Mouse (Mus musculus): ENCODE measurements around the gene Hist1h1a. TPM values are rescaled to one million over a fixed set of nuclear protein-coding genes. Genes with fewer than 3 reads are reported as not detected.

Hist1h1a gene
- total and polyA plus RNA-seq, 3 experiments: 2.4 to 1,163 (median 30.9) TPM

- Histone ChIP-seq H3K4me1 (ENCODE audit: control insufficient read depth in 1 of 2, insufficient read depth in 2 of 2) (peaks cover 3 to 38% of the 10 kb centered on the region in 2 experiments; a peak in 3 of 4 replicates), H3K4me2 (ENCODE audit: insufficient read depth, low read depth, poor library complexity, severe bottlenecking) (peak overlapping the region; percentile 74; the same call in 1 of the 2 replicates), H3K9me3 (replicated peaks; ENCODE audit: low read length) (no peaks in the 10 kb centered on the region), H3K36me3 (replicated peaks in 1 of 2; ENCODE audit: control insufficient read depth in 1 of 2, insufficient read depth in 1 of 2, low read length in 1 of 2) (no peaks in the 10 kb centered on the region), H3K27me3 (replicated peaks) (no peaks in the 10 kb centered on the region), H3K9ac (ENCODE audit: insufficient read depth, low read depth) (peak overlapping the region; percentile 74; the same call in 1 of the 2 replicates), H3K79me2 (replicated peaks; ENCODE audit: control insufficient read depth, extremely low read depth, insufficient read depth, poor library complexity, severe bottlenecking) (no peaks in the 10 kb centered on the region), H3K27ac (ENCODE audit: insufficient read depth, low read depth) (peak overlapping the region; percentile 85), H3K4me3 (replicated peaks in 1 of 3; ENCODE audit: low read depth in 2 of 3, low read length in 2 of 3, poor library complexity in 1 of 3) (peak overlapping the region; percentile 13 to 47 (median 33))
- dilution Hi-C loops (cut with MboI; ENCODE audit: extremely low pct_ligation_motif_present, extremely low pct_unique_long_range_greater_than_20kb, low sequenced_read_pairs) (loop anchor here (10.0 kb wide), 1 partner anchor 50 kb away; the partner anchor contains the start of genes Hist1h1t and Hist1h4c), in situ Hi-C loops (cut with MboI; ENCODE audit: low pct_ligation_motif_present, low pct_unique_long_range_greater_than_20kb, low sequenced_read_pairs) (no loop called here)
- no peak for DNase-seq (ENCODE audit: extremely low read depth)
- TF ChIP-seq POLR2AphosphoS2 (IDR thresholded peaks at IDR 0.05; ENCODE audit: low read depth, low read length) (peak; percentile 100), CHD1 (IDR thresholded peaks at IDR 0.05; ENCODE audit: low read depth, low read length) (peak; percentile 95), MAFK (IDR thresholded peaks at IDR 0.05; ENCODE audit: insufficient replicate concordance, low read length) (peak; percentile 41; the same call in 1 of the 2 replicates), GABPA (IDR thresholded peaks at IDR 0.05; ENCODE audit: insufficient replicate concordance, low read depth, low read length) (no peak), MEF2A (IDR thresholded peaks at IDR 0.05; ENCODE audit: borderline replicate concordance, low read depth, low read length) (0 out of 2 replicates have a peak, but pooled peaks have one; percentile 11), MAX (IDR thresholded peaks at IDR 0.05; ENCODE audit: low read length) (no peak), HCFC1 (IDR thresholded peaks at IDR 0.05; ENCODE audit: low read depth, low read length) (peak; percentile 39; the same call in 1 of the 2 replicates), BHLHE40 (IDR thresholded peaks at IDR 0.05; ENCODE audit: low read depth, low read length) (no peak), SIN3A (IDR thresholded peaks at IDR 0.05; ENCODE audit: low read length) (peak; percentile 84; the same call in 1 of the 2 replicates), E2F4 (IDR thresholded peaks at IDR 0.05; ENCODE audit: insufficient replicate concordance, low read depth, low read length) (0 out of 2 replicates have a peak, but pooled peaks have one; percentile 3), MYC (IDR thresholded peaks at IDR 0.05; ENCODE audit: low read depth, low read length) (no peak; the same call in 1 of the 2 replicates), ETS1 (conservative IDR thresholded peaks at IDR 0.05; ENCODE audit: low read depth, low read length) (peak; percentile 49; the same call in 1 of the 2 replicates), ZC3H11A (IDR thresholded peaks at IDR 0.05; ENCODE audit: low read depth, low read length) (no peak), CHD2 (IDR thresholded peaks at IDR 0.05; ENCODE audit: low read length) (peak; percentile 79), MXI1 (IDR thresholded peaks at IDR 0.05; ENCODE audit: low read depth, low read length) (peak; percentile 74), TCF12 (IDR thresholded peaks at IDR 0.05; ENCODE audit: low read depth, low read length) (no peak), ZMIZ1 (IDR thresholded peaks at IDR 0.05; ENCODE audit: low read depth, low read length) (peak; percentile 99), MAZ (IDR thresholded peaks at IDR 0.05; ENCODE audit: low read depth, low read length) (peak; percentile 66; the same call in 1 of the 2 replicates), TBP (conservative IDR thresholded peaks at IDR 0.05; ENCODE audit: low read depth, low read length) (peak; percentile 46; the same call in 1 of the 2 replicates), NELFE (IDR thresholded peaks at IDR 0.05; ENCODE audit: low read depth, low read length) (peak; percentile 82; the same call in 1 of the 2 replicates), JUN (IDR thresholded peaks at IDR 0.05; ENCODE audit: insufficient read depth, low read depth, low read length) (0 out of 2 replicates have a peak, but pooled peaks have one; percentile 22), JUND (conservative IDR thresholded peaks at IDR 0.05; ENCODE audit: low read depth, low read length) (no peak), EP300 (IDR thresholded peaks at IDR 0.05; ENCODE audit: low read length) (no peak), PAX5 (IDR thresholded peaks at IDR 0.05; ENCODE audit: low read length) (no peak), UBTF (IDR thresholded peaks at IDR 0.05; ENCODE audit: low read depth, low read length) (0 out of 2 replicates have a peak, but pooled peaks have one; percentile 94), NRF1 (IDR thresholded peaks at IDR 0.05; ENCODE audit: low read depth, low read length) (no peak), RCOR1 (conservative IDR thresholded peaks at IDR 0.05; ENCODE audit: low read depth, low read length) (peak; percentile 97), RAD21 (IDR thresholded peaks at IDR 0.05; ENCODE audit: low read depth, low read length) (no peak), ELF1 (IDR thresholded peaks at IDR 0.05; ENCODE audit: low read depth, low read length) (no peak), IRF4 (IDR thresholded peaks at IDR 0.05; ENCODE audit: low read depth, low read length) (no peak), CTCF (conservative IDR thresholded peaks at IDR 0.05 in 1 of 2, IDR thresholded peaks at IDR 0.05 in 1 of 2; ENCODE audit: low read depth in 2 of 2, low read length in 2 of 2) (no peak), SMC3 (IDR thresholded peaks at IDR 0.05; ENCODE audit: low read depth, low read length) (peak; percentile 8), USF1 (IDR thresholded peaks at IDR 0.05; ENCODE audit: low read depth, low read length) (no peak), USF2 (conservative IDR thresholded peaks at IDR 0.05; ENCODE audit: low read depth, low read length) (peak; percentile 12; the same call in 1 of the 2 replicates), KAT2A (IDR thresholded peaks at IDR 0.05; ENCODE audit: insufficient replicate concordance, low read length) (0 out of 2 replicates have a peak, but pooled peaks have one; percentile 44), ZNF384 (IDR thresholded peaks at IDR 0.05; ENCODE audit: low read depth, low read length) (no peak)
These were observed 18.8 kb upstream of the Hist1h1a start for GRCm38 (mm10) chr13:23744421-23745380.

All from CH12.LX (cell line).